Mouse (Mus musculus): ENCODE measurements around the gene Mob3b.

The Mob3b gene

GRCm38 (mm10) chr4:35005068-35005769 is 152.1 kb downstream of the Mob3b start:
- DNase-seq (ENCODE audit: low read depth, low spot score): no peak

- no peak for DNase-seq (ENCODE audit: low read depth, low spot score)
These were observed 152.8 kb downstream of the Mob3b start for GRCm38 (mm10) chr4:35004473-35004872.

GRCm38 (mm10) chr4:35003550-35004326 is 153.5 kb downstream of the Mob3b start:
- DNase-seq (ENCODE audit: low read depth, low spot score): no peak

GRCm38 (mm10) chr4:34996616-34997015 is 160.7 kb downstream of the Mob3b start:
- DNase-seq (ENCODE audit: low read depth, low spot score): no peak

- DNase-seq (ENCODE audit: low read depth, low spot score): no peak
These were observed 163.7 kb downstream of the Mob3b start for GRCm38 (mm10) chr4:34993639-34993975.

GRCm38 (mm10) chr4:34992866-34993638 is 164.2 kb downstream of the Mob3b start:
- peak; percentile 58 for DNase-seq (ENCODE audit: low read depth, low spot score)

- DNase-seq (ENCODE audit: low read depth, low spot score): no peak
These were observed 165.1 kb downstream of the Mob3b start for GRCm38 (mm10) chr4:34991891-34992865.

GRCm38 (mm10) chr4:34991116-34991515 is 166.2 kb downstream of the Mob3b start:
- DNase-seq (ENCODE audit: low read depth, low spot score): no peak

- no peak for DNase-seq (ENCODE audit: low read depth, low spot score)
These were observed 166.6 kb downstream of the Mob3b start for GRCm38 (mm10) chr4:34990659-34991058.

- DNase-seq (ENCODE audit: low read depth, low spot score): no peak
These were observed 169.7 kb downstream of the Mob3b start for GRCm38 (mm10) chr4:34987568-34987967.

- DNase-seq (ENCODE audit: low read depth, low spot score): no peak
These were observed 170.2 kb downstream of the Mob3b start for GRCm38 (mm10) chr4:34987109-34987508.

GRCm38 (mm10) chr4:34986647-34987046 is 170.6 kb downstream of the Mob3b start:
- DNase-seq (ENCODE audit: low read depth, low spot score): no peak

- no peak for DNase-seq (ENCODE audit: low read depth, low spot score)
These were observed 172.9 kb downstream of the Mob3b start for GRCm38 (mm10) chr4:34984377-34984776.

- no peak for DNase-seq (ENCODE audit: low read depth, low spot score)
These were observed 173.8 kb downstream of the Mob3b start for GRCm38 (mm10) chr4:34983511-34983910.

- DNase-seq (ENCODE audit: low read depth, low spot score): no peak
These were observed 175.7 kb downstream of the Mob3b start for GRCm38 (mm10) chr4:34981301-34982172.

GRCm38 (mm10) chr4:34980461-34981039 is 176.7 kb downstream of the Mob3b start:
- DNase-seq (ENCODE audit: low read depth, low spot score): no peak

GRCm38 (mm10) chr4:34976916-34977702 is 180.2 kb downstream of the Mob3b start:
- no peak for DNase-seq (ENCODE audit: low read depth, low spot score)

GRCm38 (mm10) chr4:34976331-34976778 is 180.9 kb downstream of the Mob3b start:
- no peak for DNase-seq (ENCODE audit: low read depth, low spot score)

GRCm38 (mm10) chr4:34974795-34975194 is 182.5 kb downstream of the Mob3b start:
- DNase-seq (ENCODE audit: low read depth, low spot score): no peak
